Mouse (Mus musculus) left cerebral cortex, postnatal 4 days (tissue): ENCODE data around the gene Hdac7. TPM values are rescaled to one million over a fixed set of nuclear protein-coding genes. Genes with fewer than 3 reads are reported as not detected.

ENCODE experiments used
- DNase-seq: peaks from one replicate; pipeline ENCODE4 v3.0.0-alpha.2; 2022
- intact Hi-C: fragments of 180-260 bp; cut with DNase I; formaldehyde crosslinking; loops from one replicate; pipeline ENCODE4 v1.15.1; 2025
- total RNA-seq, 2 experiments: library from RNA; stranded (reverse); gene quantifications; 2 replicates each; pipeline ENCODE4 v1.2.3; 2021

Hdac7 gene
- total RNA-seq, 2 experiments from 2014 or later: 41.0 to 41.3 TPM

- intact Hi-C loops: no loop called here
- no peak for DNase-seq
Measured at GRCm38 (mm10) chr15:97751676-97752075, 92.6 kb downstream of the Hdac7 start.

GRCm38 (mm10) chr15:97750697-97751096, 93.6 kb downstream of the Hdac7 start:
- intact Hi-C loops: no loop called here

GRCm38 (mm10) chr15:97749841-97750240, 94.5 kb downstream of the Hdac7 start:
- no peak for DNase-seq
- intact Hi-C loops: no loop called here

More at GRCm38 (mm10) chr15:97750697-97751096, 93.6 kb downstream of the Hdac7 start:
- peak; percentile 99 for DNase-seq

GRCm38 (mm10) chr15:97749397-97749796, 94.9 kb downstream of the Hdac7 start:
- no peak for DNase-seq
- intact Hi-C loops: no loop called here

- DNase-seq: no peak
- intact Hi-C loops: no loop called here
Measured at GRCm38 (mm10) chr15:97748964-97749363, 95.3 kb downstream of the Hdac7 start.

- no peak for DNase-seq
- intact Hi-C loops: no loop called here
Measured at GRCm38 (mm10) chr15:97748309-97748708, 96.0 kb downstream of the Hdac7 start.

- DNase-seq: no peak
- intact Hi-C loops: no loop called here
Measured at GRCm38 (mm10) chr15:97747486-97747885, 96.8 kb downstream of the Hdac7 start.

GRCm38 (mm10) chr15:97746748-97747147, 97.6 kb downstream of the Hdac7 start:
- intact Hi-C loops: no loop called here
- no peak for DNase-seq

- no peak for DNase-seq
Measured at GRCm38 (mm10) chr15:97746278-97746677, 98.0 kb downstream of the Hdac7 start.

GRCm38 (mm10) chr15:97745331-97745730, 99.0 kb downstream of the Hdac7 start:
- no peak for DNase-seq

More at GRCm38 (mm10) chr15:97746278-97746677, 98.0 kb downstream of the Hdac7 start:
- intact Hi-C loops: no loop called here

GRCm38 (mm10) chr15:97744930-97745329, 99.4 kb downstream of the Hdac7 start:
- intact Hi-C loops: no loop called here
- DNase-seq: no peak

More at GRCm38 (mm10) chr15:97745331-97745730, 99.0 kb downstream of the Hdac7 start:
- intact Hi-C loops: no loop called here

GRCm38 (mm10) chr15:97743961-97744525, 100.3 kb downstream of the Hdac7 start:
- no peak for DNase-seq
- intact Hi-C loops: no loop called here

GRCm38 (mm10) chr15:97743210-97743609, 101.1 kb downstream of the Hdac7 start:
- intact Hi-C loops: no loop called here
- no peak for DNase-seq

Other genes starting within 250 kb of the Hdac7 start
- 10 to 100 TPM; 33.8 to 34.6 TPM for gene Rpap3, start 138.7 kb downstream of the Hdac7 start, total RNA-seq
- gene Endou, start 113.2 kb downstream of the Hdac7 start, total RNA-seq: under 1 TPM; 0.16 to 0.18 TPM
- 10 to 100 TPM; 21.2 to 24.2 TPM for gene Rapgef3, start 76.5 kb downstream of the Hdac7 start, total RNA-seq
- 10 to 100 TPM; 81.8 to 84.6 TPM for gene Slc48a1, start 66.0 kb downstream of the Hdac7 start, total RNA-seq
- gene Vdr, start 66.1 kb upstream of the Hdac7 start, total RNA-seq: under 1 TPM in 1 of 2 experiments, not detected in 1; 0.08 TPM
- 10 to 100 TPM; 18.0 to 20.1 TPM for gene Tmem106c, start 119.7 kb upstream of the Hdac7 start, total RNA-seq
- gene Col2a1, start 160.2 kb upstream of the Hdac7 start, total RNA-seq: 1 to 10 TPM; 2.5 to 5.4 TPM
- 100 to 1,000 TPM; 156 to 177 TPM for gene Pfkm, start 248.1 kb upstream of the Hdac7 start, total RNA-seq
- gene Senp1, start 249.2 kb upstream of the Hdac7 start, total RNA-seq: 10 to 100 TPM; 20.2 to 20.6 TPM